Mouse (Mus musculus): ENCODE measurements around the gene Olfr1395. TPM values are rescaled to one million over a fixed set of nuclear protein-coding genes. Genes with fewer than 3 reads are reported as not detected.

Gene Olfr1395
- polyA plus RNA-seq (2015; fragmentation: Nextera tagmentation; extraction: Ambion mirVana), result not detected in 2 replicates

GRCm38 (mm10) chr11:49141974-49142373 lies at the start of gene Olfr1395:
Gene Olfr1395 (plus strand): TSS chr11:49142274.
- no peak within 1 kb of the TSS for H3K27ac ChIP-seq
- no peak for ATAC-seq (ENCODE audit: insufficient number of reproducible peaks, low FRiP score, low TSS enrichment, low read depth)
- H3K9ac ChIP-seq, result no peak within 1 kb of the TSS
- no peak within 1 kb of the TSS for H3K4me3 ChIP-seq
- H3K9me3 ChIP-seq, result no peaks in the 10 kb centered on the region
- no peaks in the 10 kb centered on the region for H3K27me3 ChIP-seq
- H3K36me3 ChIP-seq, result no peaks in the 10 kb centered on the region
- WGBS, result 90% methylated on average over 6 of the region's 6 CpGs
- no peaks in the 10 kb centered on the region for H3K4me1 ChIP-seq
- no peak within 1 kb of the TSS for H3K4me2 ChIP-seq

GRCm38 (mm10) chr11:49092786-49093185 lies 49.3 kb upstream of the Olfr1395 start:
- WGBS, result 85% methylated on average over 2 of the region's 2 CpGs
- Histone ChIP-seq H3K27ac (no peak overlapping the region), H3K36me3 (no peaks in the 10 kb centered on the region), H3K4me2 (no peak overlapping the region), H3K9ac (no peak overlapping the region), H3K4me3 (no peak overlapping the region), H3K27me3 (no peaks in the 10 kb centered on the region), H3K9me3 (no peaks in the 10 kb centered on the region), H3K4me1 (peaks cover 4% of the 10 kb centered on the region; the same call in 1 of the 2 replicates)
- no peak for ATAC-seq (ENCODE audit: insufficient number of reproducible peaks, low FRiP score, low TSS enrichment, low read depth)

- Histone ChIP-seq H3K9me3 (no peaks in the 10 kb centered on the region), H3K27ac (no peak overlapping the region), H3K36me3 (no peaks in the 10 kb centered on the region), H3K4me1 (no peaks in the 10 kb centered on the region), H3K4me2 (no peak overlapping the region), H3K27me3 (no peaks in the 10 kb centered on the region), H3K4me3 (no peak overlapping the region), H3K9ac (no peak overlapping the region)
- no peak for ATAC-seq (ENCODE audit: insufficient number of reproducible peaks, low FRiP score, low TSS enrichment, low read depth)
- WGBS, result 75% methylated on average over 6 of the region's 6 CpGs
These were observed 48.0 kb upstream of the Olfr1395 start for GRCm38 (mm10) chr11:49093861-49094660.

GRCm38 (mm10) chr11:49095367-49095766 lies 46.7 kb upstream of the Olfr1395 start:
- H3K9me3 ChIP-seq, result no peaks in the 10 kb centered on the region
- ATAC-seq (ENCODE audit: insufficient number of reproducible peaks, low FRiP score, low TSS enrichment, low read depth), result no peak
- H3K27ac ChIP-seq, result no peak overlapping the region
- no peak overlapping the region for H3K4me3 ChIP-seq
- H3K9ac ChIP-seq, result no peak overlapping the region
- H3K4me1 ChIP-seq, result no peaks in the 10 kb centered on the region
- 90% methylated on average over 4 of the region's 4 CpGs for WGBS
- no peaks in the 10 kb centered on the region for H3K27me3 ChIP-seq
- no peaks in the 10 kb centered on the region for H3K36me3 ChIP-seq
- H3K4me2 ChIP-seq, result no peak overlapping the region

DNA sequence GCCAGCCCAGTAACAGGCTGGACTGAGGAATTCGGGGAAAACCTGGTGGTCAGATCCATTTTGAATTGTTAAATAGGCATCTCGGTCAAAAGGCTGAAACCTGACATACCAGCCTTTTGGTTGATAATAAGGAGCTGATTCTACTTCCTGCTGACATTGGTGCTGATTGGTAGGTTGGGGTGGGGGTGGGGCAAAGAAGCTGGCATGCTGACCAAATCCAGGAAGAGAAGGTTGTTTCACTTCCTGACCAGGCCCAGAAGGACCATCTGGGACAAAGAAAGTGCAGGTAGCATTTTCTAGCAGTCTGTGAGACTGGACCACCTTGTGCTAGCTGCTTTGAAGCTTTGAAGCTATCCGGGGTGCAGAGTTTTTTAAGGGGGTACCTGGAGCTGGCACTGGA lies 41.7 kb upstream of the Olfr1395 start:
- Histone ChIP-seq H3K4me1 (no peaks in the 10 kb centered on the region), H3K9ac (no peak overlapping the region), H3K9me3 (no peaks in the 10 kb centered on the region), H3K27me3 (no peaks in the 10 kb centered on the region), H3K36me3 (no peaks in the 10 kb centered on the region), H3K4me3 (no peak overlapping the region), H3K27ac (no peak overlapping the region), H3K4me2 (no peak overlapping the region)
- no peak for ATAC-seq (ENCODE audit: insufficient number of reproducible peaks, low FRiP score, low TSS enrichment, low read depth)
- WGBS, result 74% methylated on average over 3 of the region's 3 CpGs

GRCm38 (mm10) chr11:49101500-49101899 lies 40.6 kb upstream of the Olfr1395 start:
- H3K27ac ChIP-seq, result no peak overlapping the region
- no peaks in the 10 kb centered on the region for H3K27me3 ChIP-seq
- H3K36me3 ChIP-seq, result no peaks in the 10 kb centered on the region
- H3K4me2 ChIP-seq, result no peak overlapping the region
- H3K9me3 ChIP-seq, result no peaks in the 10 kb centered on the region
- no peaks in the 10 kb centered on the region for H3K4me1 ChIP-seq
- no peak overlapping the region for H3K9ac ChIP-seq
- WGBS, result 54% methylated on average over 5 of the region's 5 CpGs
- no peak for ATAC-seq (ENCODE audit: insufficient number of reproducible peaks, low FRiP score, low TSS enrichment, low read depth)
- no peak overlapping the region for H3K4me3 ChIP-seq

DNA sequence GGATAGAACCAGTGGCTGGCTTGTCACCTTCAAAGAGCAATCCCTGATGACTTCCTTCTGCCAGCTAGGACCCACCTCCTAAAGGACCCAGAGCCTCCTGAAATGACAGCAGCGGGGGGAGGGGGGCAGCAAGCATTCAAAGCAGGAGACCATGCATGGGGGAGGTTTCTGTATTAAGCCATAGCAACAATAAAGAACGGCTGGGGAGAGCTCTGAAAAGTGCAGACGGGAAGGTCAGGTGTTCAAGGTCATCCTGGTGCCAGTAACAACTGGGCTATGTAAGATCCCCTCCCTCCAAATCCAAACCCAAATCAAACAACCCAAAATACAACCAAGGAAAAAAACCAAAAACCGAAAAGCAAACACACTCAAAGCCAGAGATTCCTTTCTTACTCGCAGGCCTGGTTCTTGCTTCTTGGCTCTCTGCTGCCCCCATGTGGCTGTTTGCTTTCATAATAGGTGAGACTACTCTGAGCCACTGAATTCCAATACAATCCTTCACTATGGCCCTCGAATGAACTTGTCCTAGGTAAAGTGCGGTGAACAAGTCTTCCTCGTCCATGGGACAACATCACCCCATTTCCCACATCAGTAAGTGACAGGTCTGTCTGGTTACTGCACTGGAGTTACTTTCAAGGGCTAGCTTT lies 38.9 kb upstream of the Olfr1395 start:
- H3K4me1 ChIP-seq, result no peaks in the 10 kb centered on the region
- H3K4me2 ChIP-seq, result no peak overlapping the region
- no peak for ATAC-seq (ENCODE audit: insufficient number of reproducible peaks, low FRiP score, low TSS enrichment, low read depth)
- no peak overlapping the region for H3K27ac ChIP-seq
- WGBS, result 16% methylated on average over 8 of the region's 8 CpGs
- no peak overlapping the region for H3K9ac ChIP-seq
- H3K4me3 ChIP-seq, result no peak overlapping the region
- no peaks in the 10 kb centered on the region for H3K36me3 ChIP-seq
- no peaks in the 10 kb centered on the region for H3K27me3 ChIP-seq
- H3K9me3 ChIP-seq, result no peaks in the 10 kb centered on the region

GRCm38 (mm10) chr11:49105752-49106151 lies 36.3 kb upstream of the Olfr1395 start:
- no peak overlapping the region for H3K27ac ChIP-seq
- no peak for ATAC-seq (ENCODE audit: insufficient number of reproducible peaks, low FRiP score, low TSS enrichment, low read depth)
- 67% methylated on average over 1 of the region's 1 CpGs for WGBS

GRCm38 (mm10) chr11:49107650-49108537 lies 34.2 kb upstream of the Olfr1395 start:
- H3K36me3 ChIP-seq, result no peaks in the 10 kb centered on the region
- no peaks in the 10 kb centered on the region for H3K27me3 ChIP-seq
- H3K4me3 ChIP-seq, result no peak overlapping the region
- no peaks in the 10 kb centered on the region for H3K9me3 ChIP-seq
- 52% methylated on average over 10 of the region's 10 CpGs for WGBS
- no peaks in the 10 kb centered on the region for H3K4me1 ChIP-seq
- H3K9ac ChIP-seq, result no peak overlapping the region
- no peak overlapping the region for H3K27ac ChIP-seq
- H3K4me2 ChIP-seq, result no peak overlapping the region
- ATAC-seq (ENCODE audit: insufficient number of reproducible peaks, low FRiP score, low TSS enrichment, low read depth), result no peak

More at GRCm38 (mm10) chr11:49105752-49106151, 36.3 kb upstream of the Olfr1395 start:
- no peaks in the 10 kb centered on the region for H3K27me3 ChIP-seq
- no peaks in the 10 kb centered on the region for H3K36me3 ChIP-seq
- H3K4me2 ChIP-seq, result no peak overlapping the region
- H3K4me1 ChIP-seq, result no peaks in the 10 kb centered on the region
- H3K4me3 ChIP-seq, result no peak overlapping the region
- H3K9ac ChIP-seq, result no peak overlapping the region
- H3K9me3 ChIP-seq, result no peaks in the 10 kb centered on the region

GRCm38 (mm10) chr11:49108833-49109232 lies 33.2 kb upstream of the Olfr1395 start:
- Histone ChIP-seq H3K36me3 (no peaks in the 10 kb centered on the region), H3K4me2 (no peak overlapping the region), H3K27ac (no peak overlapping the region), H3K9me3 (no peaks in the 10 kb centered on the region), H3K9ac (no peak overlapping the region), H3K4me3 (no peak overlapping the region), H3K4me1 (no peaks in the 10 kb centered on the region), H3K27me3 (no peaks in the 10 kb centered on the region)
- no peak for ATAC-seq (ENCODE audit: insufficient number of reproducible peaks, low FRiP score, low TSS enrichment, low read depth)
- 27% methylated on average over 1 of the region's 1 CpGs for WGBS

DNA sequence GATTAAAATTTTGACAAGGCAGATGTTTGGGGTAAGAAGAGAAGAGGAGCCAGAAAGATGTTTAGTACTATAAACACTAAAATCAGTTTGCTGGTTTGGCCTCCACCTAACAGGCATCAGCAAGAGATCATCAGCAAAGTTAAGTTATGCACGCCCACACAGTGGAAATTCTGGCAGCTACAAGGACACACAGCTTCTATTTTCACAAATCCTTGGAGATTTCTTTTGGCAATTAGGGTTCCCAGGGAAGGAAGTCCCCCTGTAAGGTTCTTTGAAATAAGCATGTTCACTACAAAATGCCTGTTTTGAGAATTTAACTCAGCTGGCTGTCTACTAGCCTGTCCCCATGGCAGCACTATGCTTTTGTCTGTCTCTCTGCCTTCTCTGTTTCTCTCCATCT lies 31.1 kb upstream of the Olfr1395 start:
- 55% methylated on average over 1 of the region's 1 CpGs for WGBS

More for the DNA sequence above, 31.1 kb upstream of the Olfr1395 start:
- Histone ChIP-seq H3K4me3 (no peak overlapping the region), H3K36me3 (no peaks in the 10 kb centered on the region), H3K27me3 (no peaks in the 10 kb centered on the region), H3K4me1 (no peaks in the 10 kb centered on the region), H3K9ac (no peak overlapping the region), H3K9me3 (no peaks in the 10 kb centered on the region), H3K4me2 (no peak overlapping the region), H3K27ac (no peak overlapping the region)
- no peak for ATAC-seq (ENCODE audit: insufficient number of reproducible peaks, low FRiP score, low TSS enrichment, low read depth)

Data from limb, embryonic 15.5 days (tissue).